Mouse (Mus musculus) frontal cortex, postnatal 10 days (tissue): Measurements from ENCODE around the gene Dmd.

ENCODE experiments used
- DNase-seq, 2 experiments: peaks; one replicate each; pipeline ENCODE4 v3.0.0; 2022; ENCODE audit warnings: low spot score in 2 of 2, mixed read lengths in 1 of 2

The Dmd gene

GRCm38 (mm10) chrX:84364981-84365380 lies 1416.3 kb downstream of the Dmd start:
- DNase-seq: no peak

- no peak for DNase-seq
Measured at GRCm38 (mm10) chrX:84435608-84436007, 1486.9 kb downstream of the Dmd start.

- no peak for DNase-seq
Measured at GRCm38 (mm10) chrX:84436556-84436955, 1487.9 kb downstream of the Dmd start.

- no peak for DNase-seq
Measured at GRCm38 (mm10) chrX:84442996-84443395, 1494.3 kb downstream of the Dmd start.

GRCm38 (mm10) chrX:84443985-84444384 lies 1495.3 kb downstream of the Dmd start:
- no peak for DNase-seq

GRCm38 (mm10) chrX:84444638-84445037 lies 1496.0 kb downstream of the Dmd start:
- no peak for DNase-seq

- no peak for DNase-seq
Measured at GRCm38 (mm10) chrX:84454473-84454872, 1505.8 kb downstream of the Dmd start.

GRCm38 (mm10) chrX:84514650-84515366 lies 1566.1 kb downstream of the Dmd start:
- DNase-seq: no peak

GRCm38 (mm10) chrX:84551995-84552394 lies 1603.3 kb downstream of the Dmd start:
- DNase-seq: no peak

GRCm38 (mm10) chrX:84553441-84553840 lies 1604.8 kb downstream of the Dmd start:
- no peak for DNase-seq

GRCm38 (mm10) chrX:84598476-84598875 lies 1649.8 kb downstream of the Dmd start:
- no peak for DNase-seq

GRCm38 (mm10) chrX:84640446-84640845 lies 1691.8 kb downstream of the Dmd start:
- no peak for DNase-seq

- DNase-seq: no peak
Measured at GRCm38 (mm10) chrX:84747683-84748082, 1799.0 kb downstream of the Dmd start.

GRCm38 (mm10) chrX:84860012-84860647 lies 1911.5 kb downstream of the Dmd start:
- peak; percentile 12 to 15 for DNase-seq

GRCm38 (mm10) chrX:84873090-84873489 lies 1924.4 kb downstream of the Dmd start:
- DNase-seq: no peak

GRCm38 (mm10) chrX:84878125-84878524 lies 1929.5 kb downstream of the Dmd start:
- DNase-seq: no peak

- DNase-seq: peak; percentile 13 to 17
Measured at GRCm38 (mm10) chrX:84932715-84933473, 1984.2 kb downstream of the Dmd start.

GRCm38 (mm10) chrX:84960557-84960956 lies 2011.9 kb downstream of the Dmd start:
- DNase-seq: no peak

- no peak for DNase-seq
Measured at GRCm38 (mm10) chrX:84960972-84961371, 2012.3 kb downstream of the Dmd start.

GRCm38 (mm10) chrX:85008304-85008703 lies 2059.6 kb downstream of the Dmd start:
- no peak for DNase-seq

GRCm38 (mm10) chrX:85041466-85042058 lies 2092.9 kb downstream of the Dmd start:
- DNase-seq: no peak

GRCm38 (mm10) chrX:85046631-85047030 lies 2098.0 kb downstream of the Dmd start:
- no peak for DNase-seq
